Mouse (Mus musculus) G1E (cell line): ENCODE measurements around the gene Xlr5a.

Experiments
- CTCF ChIP-seq: IDR thresholded peaks from 2 replicates; pipeline ENCODE4 v1.5.1; 2012; ENCODE audit warnings: low read depth, low read length, inconsistent platforms, mixed read lengths
- GATA1 ChIP-seq: IDR thresholded peaks from 2 replicates; pipeline ENCODE4 v1.6.1; 2012; ENCODE audit warnings: borderline replicate concordance, low read length, inconsistent platforms, mixed read lengths
- POLR2AphosphoS5 ChIP-seq: IDR thresholded peaks from 2 replicates; pipeline ENCODE4 v1.6.1; 2012; ENCODE audit warnings: low read depth, low read length, inconsistent platforms; ENCODE audit not compliant: insufficient replicate concordance
- TAL1 ChIP-seq: conservative IDR thresholded peaks from 2 replicates; pipeline ENCODE4 v1.6.1; 2012; ENCODE audit warnings: low read depth, low read length, inconsistent platforms, mixed read lengths

GRCm38 (mm10) chrX:73341473-73341872, 48.7 kb upstream of the Xlr5a start:
- TF ChIP-seq CTCF (no peak), TAL1 (no peak), GATA1 (no peak), POLR2AphosphoS5 (no peak)
